Mouse (Mus musculus) thymus, adult 2 months (tissue): ENCODE measurements at regions not wholly inside any gene's neighbourhood (a gene's known extent, or its start where the extent isn't known, plus 50 kb on each side); places are given as distances from the start of the nearest gene placed in this dataset.

Experiments
- CTCF ChIP-seq: fragments of 200-500 bp; IDR thresholded peaks from 2 replicates; pipeline ENCODE4 v1.5.1; 2012; ENCODE audit warnings: mild to moderate bottlenecking, control low read depth, low read length, moderate library complexity, borderline replicate concordance; ENCODE audit not compliant: control insufficient read depth, poor library complexity, insufficient read depth; ENCODE audit errors: extremely low read depth
- POLR2A ChIP-seq: fragments of 200-500 bp; IDR thresholded peaks from 2 replicates; pipeline ENCODE4 v1.6.1; 2012; ENCODE audit warnings: mild to moderate bottlenecking, low read length, control low read depth, moderate library complexity; ENCODE audit not compliant: control insufficient read depth, poor library complexity, insufficient read depth; ENCODE audit errors: extremely low read depth

DNA sequence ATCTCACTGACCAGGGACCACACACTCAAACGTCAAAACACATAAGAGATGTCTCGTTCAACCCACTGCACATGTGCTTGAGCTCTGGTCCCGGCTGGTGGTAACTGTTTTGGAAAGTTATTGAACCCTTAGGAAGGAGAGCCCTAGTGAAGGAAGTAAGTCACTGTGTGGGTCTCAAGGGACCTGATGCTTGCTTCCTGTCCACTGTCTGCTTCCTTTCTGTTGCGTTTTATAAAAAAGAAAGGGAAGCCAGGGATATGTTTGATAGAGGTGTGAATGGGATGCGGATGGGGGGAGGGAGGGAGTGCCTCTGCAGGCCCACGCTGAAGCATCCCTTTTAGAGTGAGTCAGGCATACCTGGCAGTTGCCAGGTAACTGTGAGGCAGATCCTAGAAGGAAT, 121.6 kb downstream of the Rassf10 start:
- TF ChIP-seq CTCF, result no peak
- TF ChIP-seq POLR2A, result no peak
